Mouse (Mus musculus) embryonic facial prominence, embryonic 11.5 days (tissue): ENCODE results near the gene Ppm1h. TPM values are rescaled to one million over a fixed set of nuclear protein-coding genes. Genes with fewer than 3 reads are reported as not detected.

Experiments used
- ATAC-seq: fragments of 200-750 bp; cut with Nextera tagmentation; replicated peaks from 2 replicates; pipeline ENCODE4 v1.8.0; 2017; ENCODE audit warnings: low read depth; ENCODE audit not compliant: insufficient number of reproducible peaks, low FRiP score, low TSS enrichment
- DNase-seq: peaks from one replicate; pipeline ENCODE4 v3.0.0-alpha.2; 2015; ENCODE audit warnings: low spot score
- H3K27ac ChIP-seq: fragments of 300-500 bp; sonication (generic); replicated peaks from 2 replicates; pipeline ENCODE4 v1.5.1; 2014; ENCODE audit warnings: mild to moderate bottlenecking, low read depth, low read length, control low read depth
- H3K27me3 ChIP-seq: fragments of 300-500 bp; sonication (generic); 2 replicates; pipeline ENCODE4 v1.6.1; 2014; ENCODE audit warnings: mild to moderate bottlenecking, low read length, moderate library complexity, mixed read lengths; ENCODE audit not compliant: control insufficient read depth, insufficient read depth
- H3K36me3 ChIP-seq: fragments of 300-500 bp; sonication (generic); replicated peaks from 2 replicates; pipeline ENCODE4 v1.6.1; 2014; ENCODE audit warnings: low read depth, mild to moderate bottlenecking, low read length, moderate library complexity, mixed read lengths; ENCODE audit not compliant: control insufficient read depth, insufficient read depth
- H3K4me1 ChIP-seq: fragments of 300-500 bp; sonication (generic); 2 replicates; pipeline ENCODE4 v1.6.1; 2014; ENCODE audit warnings: low read length, mixed read lengths; ENCODE audit not compliant: control insufficient read depth, insufficient read depth
- H3K4me2 ChIP-seq: fragments of 300-500 bp; sonication (generic); 2 replicates; pipeline ENCODE4 v1.6.1; 2014; ENCODE audit warnings: low read depth, mild to moderate bottlenecking, control low read depth, low read length, moderate library complexity
- H3K4me3 ChIP-seq: fragments of 300-500 bp; sonication (generic); 2 replicates; pipeline ENCODE4 v1.5.1; 2014; ENCODE audit warnings: low read depth, low read length, control low read depth
- H3K9ac ChIP-seq: fragments of 300-500 bp; sonication (generic); replicated peaks from 2 replicates; pipeline ENCODE4 v1.6.1; 2014; ENCODE audit warnings: mild to moderate bottlenecking, control low read depth, low read length
- H3K9me3 ChIP-seq: fragments of 300-500 bp; sonication (generic); replicated peaks from 2 replicates; pipeline ENCODE4 v1.6.1; 2016; ENCODE audit warnings: mild to moderate bottlenecking, low read length, inconsistent platforms, mixed read lengths; ENCODE audit not compliant: control insufficient read depth
- WGBS: fragments of 180-500 bp; shearing (Covaris S2); extraction: QIAGEN DNeasy Blood & Tissue Kit; methylation state at CpG from one replicate; pipeline ENCODE4 v1.1.7; 2014; 5-methylcytosine and 5-hydroxymethylcytosine counted together
- polyA plus RNA-seq: library from polyadenylated mRNA; unstranded; fragments of >200 nt; fragmentation: Nextera tagmentation; extraction: Ambion mirVana; gene quantifications from 2 replicates; pipeline ENCODE4 v1.2.1, GENCODE M21; 2014

Ppm1h gene
- polyA plus RNA-seq, 1 experiment from 2014 or later = 4.5 TPM

DNA sequence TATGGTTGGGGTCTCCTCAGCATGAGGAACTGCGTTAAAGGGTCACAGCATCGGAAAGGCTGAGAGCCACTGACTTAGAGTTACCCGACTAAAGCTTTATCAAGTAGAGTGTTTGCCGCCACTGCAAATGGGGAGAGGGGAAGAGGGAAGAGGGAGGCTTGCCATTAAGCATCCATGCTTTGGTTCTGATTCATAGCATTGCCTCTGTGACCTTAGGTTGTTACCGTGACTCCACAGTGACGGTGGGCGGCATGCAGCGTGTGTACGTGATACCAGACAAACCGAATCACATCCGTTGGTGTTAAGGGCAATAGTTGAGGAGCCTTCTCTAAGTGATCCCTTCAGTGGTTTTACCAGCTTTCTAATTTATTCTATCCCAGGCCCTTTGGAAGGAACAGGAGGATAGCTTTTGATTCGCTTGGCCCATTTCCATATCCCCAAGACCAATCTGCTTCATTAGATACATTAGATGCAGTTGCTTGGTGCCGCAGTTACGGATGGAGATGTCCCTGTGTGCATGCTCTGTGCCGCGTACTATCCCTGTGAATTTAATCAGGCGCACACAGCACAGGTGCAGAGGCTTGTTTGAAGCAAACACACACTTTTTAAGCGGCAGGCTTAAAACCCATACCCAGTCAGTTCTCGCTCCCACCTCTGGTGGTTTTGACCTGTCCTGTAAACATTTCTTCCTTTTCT lies 7.4 kb downstream of the Ppm1h start:
- no peak overlapping the region for H3K27ac ChIP-seq
- no peak overlapping the region for H3K4me3 ChIP-seq
- no peak for ATAC-seq
- H3K9ac ChIP-seq = no peak overlapping the region
- no peaks in the 10 kb centered on the region for H3K4me1 ChIP-seq
- H3K36me3 ChIP-seq = no peaks in the 10 kb centered on the region; the same call in 1 of the 2 replicates
- DNase-seq = no peak
- H3K9me3 ChIP-seq = no peaks in the 10 kb centered on the region
- H3K4me2 ChIP-seq = no peak overlapping the region
- H3K27me3 ChIP-seq = no peaks in the 10 kb centered on the region
- 94% methylated on average over 19 of the region's 19 CpGs for WGBS

DNA sequence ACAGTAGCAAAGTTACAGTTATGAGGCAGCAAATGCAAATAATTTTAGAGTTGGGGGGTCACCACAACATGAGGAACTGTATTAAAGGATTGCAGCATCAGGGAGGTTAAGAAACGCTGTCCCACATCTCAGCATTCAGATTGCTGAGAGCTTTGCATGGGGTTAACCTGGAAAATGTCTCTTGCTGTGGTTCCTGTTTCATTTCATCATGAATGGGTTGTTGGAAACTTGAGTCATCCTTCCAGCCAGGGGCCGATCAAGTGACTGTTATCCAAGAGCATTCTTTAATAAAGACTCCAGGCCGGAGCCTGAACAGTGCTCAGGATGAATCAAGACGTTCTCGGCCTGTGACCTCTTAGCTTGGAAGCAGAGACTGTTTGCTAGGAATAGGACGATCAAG lies 12.1 kb downstream of the Ppm1h start:
- 64% methylated on average over 6 of the region's 6 CpGs for WGBS
- no peak overlapping the region for H3K9ac ChIP-seq
- DNase-seq (no peak), ATAC-seq (no peak)
- no peak overlapping the region for H3K4me2 ChIP-seq
- no peak overlapping the region for H3K4me3 ChIP-seq
- peaks cover 3% of the 10 kb centered on the region; the same call in 1 of the 2 replicates for H3K4me1 ChIP-seq
- no peaks in the 10 kb centered on the region for H3K36me3 ChIP-seq
- H3K27ac ChIP-seq = no peak overlapping the region
- no peaks in the 10 kb centered on the region for H3K9me3 ChIP-seq
- no peaks in the 10 kb centered on the region for H3K27me3 ChIP-seq

DNA sequence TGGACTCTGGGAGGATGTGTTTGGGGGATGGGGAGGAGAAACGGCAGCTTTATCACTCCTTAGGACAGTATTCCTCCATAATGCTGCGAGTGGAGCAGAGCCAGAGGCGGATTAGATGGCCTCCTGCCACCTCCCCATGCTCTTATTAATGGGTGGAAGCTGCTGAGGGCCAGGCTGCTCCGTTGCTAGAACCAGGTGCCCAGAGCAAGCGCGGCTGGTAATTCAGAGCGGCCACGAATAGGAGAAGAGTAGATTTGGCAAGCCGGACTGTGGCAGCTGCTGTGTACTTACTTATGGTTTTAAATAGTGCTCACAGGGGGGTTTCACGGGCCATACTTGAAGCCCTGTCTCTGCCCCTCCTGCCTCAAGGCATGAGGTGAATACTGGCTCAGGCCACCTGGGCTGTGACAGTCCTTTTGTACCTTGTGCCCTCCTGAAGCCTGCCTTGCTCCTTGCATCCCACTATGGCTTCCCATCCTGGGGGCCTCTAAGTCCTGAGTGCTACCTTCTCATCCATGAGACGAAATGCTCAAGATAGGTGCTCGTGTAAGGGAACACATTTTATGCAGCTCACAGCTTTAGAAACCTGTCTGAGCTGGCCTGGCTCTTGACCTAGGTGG lies 14.7 kb downstream of the Ppm1h start:
- peaks cover 3% of the 10 kb centered on the region; the same call in 1 of the 2 replicates for H3K4me1 ChIP-seq
- no peak for ATAC-seq
- no peaks in the 10 kb centered on the region for H3K27me3 ChIP-seq
- no peaks in the 10 kb centered on the region for H3K36me3 ChIP-seq
- no peak overlapping the region for H3K4me2 ChIP-seq
- no peak overlapping the region for H3K9ac ChIP-seq
- H3K9me3 ChIP-seq = no peaks in the 10 kb centered on the region
- H3K27ac ChIP-seq = no peak overlapping the region
- WGBS = 77% methylated on average over 12 of the region's 12 CpGs
- H3K4me3 ChIP-seq = no peak overlapping the region
- DNase-seq = no peak

DNA sequence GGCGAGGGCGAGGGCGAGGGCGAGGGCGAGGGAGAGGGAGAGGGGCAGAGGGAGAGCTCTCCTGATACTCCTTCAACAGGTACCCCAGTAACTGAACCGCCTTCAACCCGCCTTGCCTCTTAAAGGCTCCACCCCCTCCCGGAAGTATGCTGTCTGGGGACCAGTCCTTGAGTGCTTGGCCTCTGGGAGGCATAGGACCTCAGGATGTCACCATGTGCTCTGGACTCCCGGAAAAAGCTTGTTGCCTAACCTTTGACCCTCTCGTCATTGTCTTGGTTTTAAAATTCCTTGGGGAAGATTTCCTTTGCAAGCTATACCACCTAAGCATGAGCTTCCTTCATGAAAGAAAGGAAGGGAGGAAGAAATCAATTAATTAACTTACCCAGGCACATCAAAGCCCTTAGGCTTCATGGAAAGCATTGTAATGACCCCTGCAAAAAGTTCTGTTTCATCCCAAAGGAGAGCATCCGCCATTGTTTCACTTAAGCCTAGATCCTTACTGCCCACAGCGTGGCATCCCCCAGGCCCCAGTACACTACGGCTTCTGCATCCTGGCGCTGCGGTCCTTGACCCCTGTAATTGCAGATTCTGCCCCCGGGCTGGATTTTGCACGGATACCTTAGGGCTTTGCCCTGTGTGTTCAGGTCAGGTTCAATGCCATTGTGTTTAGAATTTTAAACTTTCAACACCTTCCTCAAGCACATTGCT lies 15.5 kb downstream of the Ppm1h start:
- Histone ChIP-seq H3K27ac (peak overlapping the region; percentile 13; the same call in 1 of the 2 replicates), H3K4me1 (peaks cover 3% of the 10 kb centered on the region; the same call in 1 of the 2 replicates), H3K4me3 (no peak overlapping the region), H3K36me3 (no peaks in the 10 kb centered on the region), H3K27me3 (no peaks in the 10 kb centered on the region), H3K9me3 (no peaks in the 10 kb centered on the region), H3K9ac (no peak overlapping the region), H3K4me2 (no peak overlapping the region)
- 54% methylated on average over 15 of the region's 17 CpGs for WGBS
- ATAC-seq (peak; percentile 36; the same call in 1 of the 2 replicates), DNase-seq (no peak)

DNA sequence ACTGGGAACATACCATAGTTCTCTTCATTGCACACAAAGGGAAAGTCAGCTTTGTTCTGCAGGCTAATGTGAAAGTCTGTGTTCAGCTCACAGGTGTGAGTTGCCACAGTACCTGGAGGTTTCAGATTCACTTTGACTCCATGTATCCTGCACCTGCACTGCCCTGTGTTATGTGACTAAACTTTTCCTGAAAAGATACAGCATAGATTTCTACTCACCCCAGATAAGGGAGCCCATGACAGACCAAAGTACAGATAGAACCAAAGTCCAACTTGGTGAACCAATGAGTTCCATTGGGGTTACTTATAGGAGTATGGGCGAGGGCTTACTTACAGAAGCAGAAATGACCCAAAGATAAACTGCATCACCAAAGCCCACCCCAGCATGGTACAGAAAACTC lies 17.8 kb downstream of the Ppm1h start:
- Histone ChIP-seq H3K4me1 (peaks cover 3% of the 10 kb centered on the region; the same call in 1 of the 2 replicates), H3K9ac (no peak overlapping the region), H3K27me3 (no peaks in the 10 kb centered on the region), H3K36me3 (no peaks in the 10 kb centered on the region), H3K4me2 (no peak overlapping the region), H3K9me3 (no peaks in the 10 kb centered on the region), H3K4me3 (no peak overlapping the region), H3K27ac (no peak overlapping the region)
- DNase-seq (no peak), ATAC-seq (no peak)
- WGBS = 95% methylated on average over 1 of the region's 1 CpGs

DNA sequence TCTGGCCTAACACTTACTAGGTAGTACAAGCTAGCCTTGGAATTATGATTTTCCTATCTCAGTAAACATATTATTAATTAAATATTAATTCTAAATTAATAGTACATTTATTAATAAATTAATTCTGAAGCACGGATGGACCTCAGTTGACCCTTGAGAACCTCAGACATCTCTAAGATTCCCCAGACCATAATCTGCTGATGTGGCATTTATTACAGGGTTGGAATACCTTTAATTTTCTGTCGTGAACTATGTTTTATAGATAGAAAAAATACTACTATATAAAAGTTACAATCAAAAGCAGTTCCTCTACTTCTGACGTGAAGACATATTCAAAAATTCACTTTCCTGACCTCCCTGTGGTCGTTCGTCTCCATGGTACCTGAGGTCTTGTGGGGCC lies 19.8 kb downstream of the Ppm1h start:
- no peak overlapping the region for H3K4me3 ChIP-seq
- H3K4me2 ChIP-seq = no peak overlapping the region
- H3K9ac ChIP-seq = no peak overlapping the region
- no peak overlapping the region for H3K27ac ChIP-seq
- no peaks in the 10 kb centered on the region for H3K9me3 ChIP-seq
- 90% methylated on average over 5 of the region's 5 CpGs for WGBS
- no peaks in the 10 kb centered on the region for H3K27me3 ChIP-seq
- no peak for ATAC-seq
- H3K4me1 ChIP-seq = peaks cover 3% of the 10 kb centered on the region; the same call in 1 of the 2 replicates
- no peak for DNase-seq
- no peaks in the 10 kb centered on the region for H3K36me3 ChIP-seq

DNA sequence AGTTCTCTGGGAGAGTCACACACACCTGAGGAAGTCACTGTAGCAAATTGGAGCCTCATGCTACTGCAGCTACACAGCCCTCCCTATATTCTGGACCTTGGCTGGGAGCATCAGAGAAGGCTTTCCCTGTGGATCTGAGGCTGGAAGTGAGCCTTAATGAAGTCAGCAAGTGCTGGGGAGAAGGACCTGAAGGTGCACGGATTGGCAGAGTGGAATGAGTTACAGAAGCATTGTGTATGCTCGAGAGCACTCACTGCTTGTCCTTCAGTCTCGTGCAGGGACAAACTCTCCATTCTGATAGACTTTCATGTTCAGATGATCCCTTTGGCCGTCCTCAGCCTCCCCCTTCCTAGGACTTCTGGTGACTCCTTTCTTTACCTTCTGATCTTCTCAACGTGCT lies 26.3 kb downstream of the Ppm1h start:
- ATAC-seq (no peak), DNase-seq (no peak)
- Histone ChIP-seq H3K4me3 (no peak overlapping the region), H3K9me3 (no peaks in the 10 kb centered on the region), H3K4me1 (no peaks in the 10 kb centered on the region), H3K36me3 (no peaks in the 10 kb centered on the region), H3K27ac (no peak overlapping the region), H3K4me2 (no peak overlapping the region), H3K27me3 (no peaks in the 10 kb centered on the region), H3K9ac (no peak overlapping the region)
- WGBS = 87% methylated on average over 5 of the region's 5 CpGs

DNA sequence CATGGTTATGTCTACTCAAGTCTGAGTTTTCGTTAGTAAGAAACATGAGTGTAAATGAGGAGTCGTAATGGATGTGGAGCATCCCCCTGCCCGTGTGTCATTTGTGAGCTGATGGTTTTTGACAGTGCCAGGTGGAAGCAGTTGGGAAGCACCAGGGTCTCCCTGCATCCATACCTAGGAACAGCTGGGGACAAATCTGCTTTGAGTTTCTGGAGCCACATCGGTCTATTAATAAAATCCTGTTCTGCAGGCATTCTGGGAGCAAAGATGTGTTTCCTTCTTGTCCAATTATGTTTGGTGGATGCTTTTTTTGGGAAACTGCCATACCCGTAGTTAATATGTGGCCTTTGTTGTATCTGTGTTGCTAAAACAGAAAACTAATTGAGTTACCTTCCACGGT lies 26.9 kb downstream of the Ppm1h start:
- Histone ChIP-seq H3K9ac (no peak overlapping the region), H3K9me3 (no peaks in the 10 kb centered on the region), H3K4me3 (no peak overlapping the region), H3K27ac (no peak overlapping the region), H3K36me3 (no peaks in the 10 kb centered on the region), H3K4me1 (no peaks in the 10 kb centered on the region), H3K27me3 (no peaks in the 10 kb centered on the region), H3K4me2 (no peak overlapping the region)
- DNase-seq (no peak), ATAC-seq (no peak)
- WGBS = 79% methylated on average over 6 of the region's 6 CpGs
